ENCODE assay signal across 8 mouse cellular contexts in the genomic region with DNA sequence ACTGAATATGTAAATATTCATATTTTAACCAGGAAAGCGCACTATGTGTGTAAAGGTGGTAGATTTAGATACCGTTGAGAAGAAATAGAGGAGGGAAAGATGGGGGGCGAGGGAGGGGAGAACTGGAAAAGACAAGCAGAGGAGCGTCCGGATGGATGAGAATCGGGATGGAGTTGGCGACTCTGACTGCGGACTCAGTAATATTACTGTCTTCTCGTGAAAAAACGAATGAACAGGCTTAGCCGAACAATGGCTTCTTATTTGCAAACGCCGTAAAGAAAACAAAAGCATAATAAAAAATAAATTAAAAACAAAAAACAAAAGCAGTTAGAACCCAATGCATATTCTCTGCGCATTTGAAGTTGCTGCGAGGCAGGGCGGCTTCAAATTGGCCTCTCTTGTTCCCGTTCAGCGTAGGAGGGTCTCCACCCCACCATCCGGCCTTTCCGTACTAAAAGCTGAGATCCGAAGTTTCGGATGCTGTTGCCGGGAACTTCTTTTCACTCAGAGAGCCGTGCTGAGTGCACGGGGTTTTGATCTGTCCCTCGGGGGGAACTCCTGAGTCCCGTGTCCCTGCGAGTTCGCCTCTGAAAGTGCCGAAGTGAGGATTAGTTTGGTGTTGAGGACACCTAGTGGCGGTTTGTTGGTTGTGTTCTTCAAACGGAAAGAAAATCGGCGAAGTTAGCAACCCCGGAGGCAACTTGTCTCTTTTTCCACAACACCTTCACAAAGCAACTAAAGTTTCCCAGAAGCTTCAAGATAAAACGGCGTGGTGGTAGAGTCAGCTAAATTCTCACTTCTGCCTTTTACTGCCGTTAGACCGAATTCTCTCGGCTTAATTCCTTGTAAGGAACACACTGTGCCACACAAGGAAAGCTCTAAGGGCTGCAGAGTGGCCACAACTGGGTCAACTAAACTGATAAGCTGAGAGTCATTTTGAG.
DNase-seq lines count a peak whose midpoint lies in the region; ATAC-seq lines count a peak whose summit lies in the region.

No protein-coding gene starts in this region.

- DNase-seq in liver, embryonic 13.5 days = peak; percentile 63
- DNase-seq in natural killer cell, adult 2 months (ENCODE audit: low spot score in 2 of 2) = peak; percentile 33 to 51

- H3K9me3 ChIP-seq in erythroblast, embryonic 14.5 days (ENCODE audit: control insufficient read depth, low read length) = no peaks in the 10 kb centered on the region
- no peaks in the 10 kb centered on the region for H3K9me3 ChIP-seq in heart, embryonic 13.5 days
- no peaks in the 10 kb centered on the region for H3K9me3 ChIP-seq in kidney, embryonic 16.5 days (ENCODE audit: low read length)
- no peaks in the 10 kb centered on the region for H3K9me3 ChIP-seq in liver, embryonic 13.5 days (replicated peaks)
- H3K9me3 ChIP-seq in stomach, embryonic 16.5 days (replicated peaks; ENCODE audit: control insufficient read depth, low read length) = no peaks in the 10 kb centered on the region

- peak overlapping the region; percentile 60 for H3K4me3 ChIP-seq in brown adipose tissue, adult 24 weeks (ENCODE audit: insufficient read depth, low read depth, low read length)
- peak overlapping the region; percentile 63 for H3K4me3 ChIP-seq in erythroblast, embryonic 14.5 days (replicated peaks)
- H3K4me3 ChIP-seq in heart, embryonic 13.5 days = peak overlapping the region; percentile 63
- peak overlapping the region; percentile 54 for H3K4me3 ChIP-seq in kidney, embryonic 16.5 days (ENCODE audit: low read length)
- H3K4me3 ChIP-seq in liver, embryonic 13.5 days (replicated peaks) = peak overlapping the region; percentile 58
- peak overlapping the region; percentile 60 for H3K4me3 ChIP-seq in stomach, embryonic 16.5 days (replicated peaks; ENCODE audit: low read length)

- no peaks in the 10 kb centered on the region for H3K4me1 ChIP-seq in brown adipose tissue, adult 24 weeks (ENCODE audit: control insufficient read depth, insufficient read depth, insufficient read length, low read length)
- H3K4me1 ChIP-seq in erythroblast, embryonic 14.5 days (ENCODE audit: control insufficient read depth) = peaks cover 16% of the 10 kb centered on the region
- H3K4me1 ChIP-seq in heart, embryonic 13.5 days = peaks cover 13% of the 10 kb centered on the region
- no peaks in the 10 kb centered on the region for H3K4me1 ChIP-seq in kidney, embryonic 16.5 days (ENCODE audit: insufficient read depth, low read length)
- H3K4me1 ChIP-seq in liver, embryonic 13.5 days (replicated peaks) = peaks cover 12% of the 10 kb centered on the region
- H3K4me1 ChIP-seq in stomach, embryonic 16.5 days (ENCODE audit: control insufficient read depth, insufficient read depth, low read length) = no peaks in the 10 kb centered on the region

- H3K9ac ChIP-seq in heart, embryonic 13.5 days = peak overlapping the region; percentile 81
- peak overlapping the region; percentile 62 for H3K9ac ChIP-seq in kidney, embryonic 16.5 days (replicated peaks; ENCODE audit: low read length)
- peak overlapping the region; percentile 65 for H3K9ac ChIP-seq in liver, embryonic 13.5 days
- peak overlapping the region; percentile 72 for H3K9ac ChIP-seq in stomach, embryonic 16.5 days (ENCODE audit: low read length)

- peak; percentile 92 for ATAC-seq in CD4-positive, CD25-positive, alpha-beta regulatory T cell, adult 4 months
- ATAC-seq in heart, embryonic 13.5 days (ENCODE audit: extremely low read depth, insufficient number of reproducible peaks, low FRiP score, low TSS enrichment) = no peak
- peak; percentile 72; the same call in 1 of the 2 replicates for ATAC-seq in kidney, embryonic 16.5 days (ENCODE audit: low FRiP score, low TSS enrichment)
- ATAC-seq in liver, embryonic 13.5 days (ENCODE audit: low read depth) = peak; percentile 73
- ATAC-seq in stomach, embryonic 16.5 days (ENCODE audit: insufficient read depth, low FRiP score) = peak; percentile 72; the same call in 1 of the 2 replicates

- H3K4me2 ChIP-seq in heart, embryonic 13.5 days = peak overlapping the region; percentile 84
- peak overlapping the region; percentile 80 for H3K4me2 ChIP-seq in kidney, embryonic 16.5 days (replicated peaks; ENCODE audit: low read depth, low read length)
- H3K4me2 ChIP-seq in liver, embryonic 13.5 days = peak overlapping the region; percentile 78
- H3K4me2 ChIP-seq in stomach, embryonic 16.5 days (ENCODE audit: low read depth, low read length) = peak overlapping the region; percentile 79

- peaks cover 40% of the 10 kb centered on the region for H3K27me3 ChIP-seq in erythroblast, embryonic 14.5 days (ENCODE audit: control insufficient read depth)
- peaks cover 25% of the 10 kb centered on the region for H3K27me3 ChIP-seq in heart, embryonic 13.5 days (replicated peaks)
- peaks cover 46% of the 10 kb centered on the region for H3K27me3 ChIP-seq in kidney, embryonic 16.5 days (ENCODE audit: insufficient read depth, low read length)
- H3K27me3 ChIP-seq in liver, embryonic 13.5 days = peaks cover 44% of the 10 kb centered on the region
- H3K27me3 ChIP-seq in stomach, embryonic 16.5 days (ENCODE audit: control insufficient read depth, insufficient read depth, low read length) = peaks cover 27% of the 10 kb centered on the region

- no peak overlapping the region for H3K27ac ChIP-seq in brown adipose tissue, adult 24 weeks (replicated peaks; ENCODE audit: low read depth, low read length)
- no peak overlapping the region for H3K27ac ChIP-seq in heart, embryonic 13.5 days (replicated peaks)
- no peak overlapping the region for H3K27ac ChIP-seq in kidney, embryonic 16.5 days (ENCODE audit: low read length)
- no peak overlapping the region for H3K27ac ChIP-seq in liver, embryonic 13.5 days
- no peak overlapping the region for H3K27ac ChIP-seq in stomach, embryonic 16.5 days (ENCODE audit: low read length)

- H3K36me3 ChIP-seq in erythroblast, embryonic 14.5 days (ENCODE audit: control insufficient read depth) = no peaks in the 10 kb centered on the region
- H3K36me3 ChIP-seq in heart, embryonic 13.5 days = no peaks in the 10 kb centered on the region
- no peaks in the 10 kb centered on the region for H3K36me3 ChIP-seq in kidney, embryonic 16.5 days (ENCODE audit: insufficient read depth, low read length)
- no peaks in the 10 kb centered on the region for H3K36me3 ChIP-seq in liver, embryonic 13.5 days
- H3K36me3 ChIP-seq in stomach, embryonic 16.5 days (ENCODE audit: control insufficient read depth, insufficient read depth, low read length) = no peaks in the 10 kb centered on the region

- 1% methylated on average over 40 of the region's 40 CpGs for WGBS in heart, embryonic 13.5 days
- 1% methylated on average over 40 of the region's 40 CpGs for WGBS in kidney, embryonic 16.5 days
- whole genome bisulfite sequencing in liver, embryonic 13.5 days (ENCODE audit: insufficient replicate concordance) = 1% methylated on average over 40 of the region's 40 CpGs
- 1% methylated on average over 40 of the region's 40 CpGs for WGBS in stomach, embryonic 16.5 days
